Mouse (Mus musculus) lung, postnatal 10 days (tissue): ENCODE data around the gene Psmb8.

ENCODE experiments used
- DNase-seq: peaks from one replicate; pipeline ENCODE4 v3.0.0; 2021

The Psmb8 gene

GRCm38 (mm10) chr17:34196941-34197894 lies at the start of gene Psmb8:
Gene Psmb8, plus strand, starts transcription at chr17:34197721.
- peak; percentile 98 for DNase-seq

GRCm38 (mm10) chr17:34152923-34153322 lies 44.6 kb upstream of the Psmb8 start, which contains the start of gene H2-DMb1:
Gene H2-DMb1, plus strand, starts transcription at chr17:34153072.
- peak; percentile 82 for DNase-seq

- no peak for DNase-seq
These were observed 42.0 kb upstream of the Psmb8 start for GRCm38 (mm10) chr17:34155534-34155933.

GRCm38 (mm10) chr17:34164202-34164895 lies 33.2 kb upstream of the Psmb8 start:
- peak; percentile 40 for DNase-seq

GRCm38 (mm10) chr17:34165033-34165730 lies 32.3 kb upstream of the Psmb8 start:
- no peak for DNase-seq

- peak; percentile 64 for DNase-seq
These were observed 28.2 kb upstream of the Psmb8 start for GRCm38 (mm10) chr17:34169279-34169678.

GRCm38 (mm10) chr17:34170487-34170876 lies 27.0 kb upstream of the Psmb8 start:
- no peak for DNase-seq

GRCm38 (mm10) chr17:34170877-34171498 lies 26.5 kb upstream of the Psmb8 start:
- DNase-seq, result peak; percentile 88

- no peak for DNase-seq
These were observed 25.0 kb upstream of the Psmb8 start for GRCm38 (mm10) chr17:34172528-34172927.

- no peak for DNase-seq
These were observed 23.4 kb upstream of the Psmb8 start for GRCm38 (mm10) chr17:34174075-34174474.

GRCm38 (mm10) chr17:34177179-34177578 lies 20.3 kb upstream of the Psmb8 start:
- DNase-seq, result no peak

GRCm38 (mm10) chr17:34179019-34179418 lies 18.5 kb upstream of the Psmb8 start:
- no peak for DNase-seq

- no peak for DNase-seq
These were observed 17.3 kb upstream of the Psmb8 start for GRCm38 (mm10) chr17:34179913-34180859.

GRCm38 (mm10) chr17:34183564-34184219 lies 13.8 kb upstream of the Psmb8 start:
- DNase-seq, result no peak

- no peak for DNase-seq
These were observed 12.0 kb upstream of the Psmb8 start for GRCm38 (mm10) chr17:34185526-34185925.

- DNase-seq, result no peak
These were observed 10.6 kb upstream of the Psmb8 start for GRCm38 (mm10) chr17:34186885-34187260.

GRCm38 (mm10) chr17:34187261-34187916 lies 10.1 kb upstream of the Psmb8 start, which contains the start of the genes Tap1 and Psmb9:
Gene Tap1, plus strand, starts transcription at chr17:34187553.
Gene Psmb9, minus strand, starts transcription at chr17:34187764.
- DNase-seq, result peak; percentile 98

- peak; percentile 40 for DNase-seq
These were observed 9.5 kb upstream of the Psmb8 start for GRCm38 (mm10) chr17:34188010-34188409.

GRCm38 (mm10) chr17:34188986-34189385 lies 8.5 kb upstream of the Psmb8 start:
- DNase-seq, result no peak

GRCm38 (mm10) chr17:34192852-34193251 lies 4.7 kb upstream of the Psmb8 start:
- no peak for DNase-seq
